Mouse (Mus musculus): Measurements from ENCODE around the gene Ngly1. TPM values are rescaled to one million over a fixed set of nuclear protein-coding genes. Genes with fewer than 3 reads are reported as not detected.

Ngly1 gene
- polyA plus RNA-seq, 1 experiment from 2014 or later = 42.7 TPM

GRCm38 (mm10) chr14:16242947-16243602, 6.0 kb upstream of the Ngly1 start:
- Histone ChIP-seq H3K27ac (replicated peaks) (peak overlapping the region; percentile 73; the same call in 1 of the 2 replicates), H3K4me1 (peaks cover 8% of the 10 kb centered on the region), H3K4me3 (replicated peaks) (peak overlapping the region; percentile 66), H3K36me3 (no peaks in the 10 kb centered on the region), H3K9ac (peak overlapping the region; percentile 43), H3K4me2 (replicated peaks) (peak overlapping the region; percentile 66), H3K27me3 (no peaks in the 10 kb centered on the region), H3K9me3 (replicated peaks) (no peaks in the 10 kb centered on the region)
- WGBS = 4% methylated on average over 34 of the region's 34 CpGs
- peak; percentile 81 for ATAC-seq (ENCODE audit: insufficient number of reproducible peaks, low FRiP score, low TSS enrichment, low read depth)

- Histone ChIP-seq H3K36me3 (no peaks in the 10 kb centered on the region), H3K27ac (replicated peaks) (peak overlapping the region; percentile 73; the same call in 1 of the 2 replicates), H3K4me3 (replicated peaks) (peak overlapping the region; percentile 66), H3K4me2 (replicated peaks) (peak overlapping the region; percentile 66), H3K4me1 (peaks cover 13% of the 10 kb centered on the region), H3K27me3 (no peaks in the 10 kb centered on the region), H3K9me3 (replicated peaks) (no peaks in the 10 kb centered on the region), H3K9ac (peak overlapping the region; percentile 43)
- WGBS = 17% methylated on average over 10 of the region's 10 CpGs
- no peak for ATAC-seq (ENCODE audit: insufficient number of reproducible peaks, low FRiP score, low TSS enrichment, low read depth)
Measured at GRCm38 (mm10) chr14:16243603-16244209, 5.4 kb upstream of the Ngly1 start.

- no peaks in the 10 kb centered on the region for H3K36me3 ChIP-seq
- H3K9me3 ChIP-seq (replicated peaks) = no peaks in the 10 kb centered on the region
- peaks cover 13% of the 10 kb centered on the region for H3K4me1 ChIP-seq
- H3K4me2 ChIP-seq (replicated peaks) = no peak overlapping the region
- H3K9ac ChIP-seq = no peak overlapping the region
- ATAC-seq (ENCODE audit: insufficient number of reproducible peaks, low FRiP score, low TSS enrichment, low read depth) = no peak
- H3K27me3 ChIP-seq = no peaks in the 10 kb centered on the region
- H3K27ac ChIP-seq (replicated peaks) = no peak overlapping the region
- H3K4me3 ChIP-seq (replicated peaks) = no peak overlapping the region
- WGBS = 52% methylated on average over 2 of the region's 2 CpGs
Measured at GRCm38 (mm10) chr14:16244370-16244769, 4.7 kb upstream of the Ngly1 start.

- H3K9me3 ChIP-seq (replicated peaks) = no peaks in the 10 kb centered on the region
Measured at GRCm38 (mm10) chr14:16245127-16245526, 4.0 kb upstream of the Ngly1 start.

GRCm38 (mm10) chr14:16246340-16246912, 2.7 kb upstream of the Ngly1 start:
- WGBS = 87% methylated on average over 2 of the region's 2 CpGs
- no peak overlapping the region for H3K27ac ChIP-seq (replicated peaks)
- H3K9ac ChIP-seq = no peak overlapping the region
- no peak for ATAC-seq (ENCODE audit: insufficient number of reproducible peaks, low FRiP score, low TSS enrichment, low read depth)
- H3K4me1 ChIP-seq = peaks cover 20% of the 10 kb centered on the region
- no peaks in the 10 kb centered on the region for H3K9me3 ChIP-seq (replicated peaks)
- H3K27me3 ChIP-seq = no peaks in the 10 kb centered on the region
- no peaks in the 10 kb centered on the region for H3K36me3 ChIP-seq
- no peak overlapping the region for H3K4me2 ChIP-seq (replicated peaks)
- H3K4me3 ChIP-seq (replicated peaks) = no peak overlapping the region

More at GRCm38 (mm10) chr14:16245127-16245526, 4.0 kb upstream of the Ngly1 start:
- 90% methylated on average over 1 of the region's 1 CpGs for WGBS
- Histone ChIP-seq H3K4me1 (peaks cover 16% of the 10 kb centered on the region), H3K4me3 (replicated peaks) (no peak overlapping the region), H3K27ac (replicated peaks) (no peak overlapping the region), H3K4me2 (replicated peaks) (no peak overlapping the region), H3K9ac (no peak overlapping the region), H3K36me3 (no peaks in the 10 kb centered on the region), H3K27me3 (no peaks in the 10 kb centered on the region)
- ATAC-seq (ENCODE audit: insufficient number of reproducible peaks, low FRiP score, low TSS enrichment, low read depth) = no peak

GRCm38 (mm10) chr14:16248135-16248534, 945 bp upstream of the Ngly1 start:
- peaks cover 17% of the 10 kb centered on the region for H3K4me1 ChIP-seq
- peak overlapping the region; percentile 81; the same call in 1 of the 2 replicates for H3K4me3 ChIP-seq (replicated peaks)
- ATAC-seq (ENCODE audit: insufficient number of reproducible peaks, low FRiP score, low TSS enrichment, low read depth) = no peak
- 81% methylated on average over 3 of the region's 3 CpGs for WGBS
- H3K27ac ChIP-seq (replicated peaks) = no peak overlapping the region
- H3K27me3 ChIP-seq = no peaks in the 10 kb centered on the region
- no peaks in the 10 kb centered on the region for H3K9me3 ChIP-seq (replicated peaks)
- H3K9ac ChIP-seq = no peak overlapping the region
- no peaks in the 10 kb centered on the region for H3K36me3 ChIP-seq
- H3K4me2 ChIP-seq (replicated peaks) = peak overlapping the region; percentile 69

- Histone ChIP-seq H3K4me2 (replicated peaks) (peak overlapping the region; percentile 69), H3K27me3 (no peaks in the 10 kb centered on the region), H3K4me3 (replicated peaks) (peak overlapping the region; percentile 81), H3K4me1 (peaks cover 15% of the 10 kb centered on the region), H3K27ac (replicated peaks) (no peak overlapping the region), H3K9me3 (replicated peaks) (no peaks in the 10 kb centered on the region), H3K9ac (peak overlapping the region; percentile 87), H3K36me3 (no peaks in the 10 kb centered on the region)
- no peak for ATAC-seq (ENCODE audit: insufficient number of reproducible peaks, low FRiP score, low TSS enrichment, low read depth)
- WGBS = 14% methylated on average over 9 of the region's 9 CpGs
Measured at GRCm38 (mm10) chr14:16248603-16249157, 400 bp upstream of the Ngly1 start.

- no peak for ATAC-seq (ENCODE audit: insufficient number of reproducible peaks, low FRiP score, low TSS enrichment, low read depth)
- H3K27ac ChIP-seq (replicated peaks) = peak overlapping the region; percentile 87; the same call in 1 of the 2 replicates
- H3K4me1 ChIP-seq = peaks cover 12% of the 10 kb centered on the region
- no peaks in the 10 kb centered on the region for H3K27me3 ChIP-seq
- H3K36me3 ChIP-seq = peaks cover 9% of the 10 kb centered on the region
- H3K4me3 ChIP-seq (replicated peaks) = peak overlapping the region; percentile 81
- H3K9me3 ChIP-seq (replicated peaks) = no peaks in the 10 kb centered on the region
- 63% methylated on average over 3 of the region's 3 CpGs for WGBS
- H3K4me2 ChIP-seq (replicated peaks) = peak overlapping the region; percentile 69
- H3K9ac ChIP-seq = peak overlapping the region; percentile 87
Measured at GRCm38 (mm10) chr14:16250099-16250498, 1.0 kb downstream of the Ngly1 start.

- no peak overlapping the region for H3K27ac ChIP-seq (replicated peaks)
- H3K9ac ChIP-seq = no peak overlapping the region
- H3K4me2 ChIP-seq (replicated peaks) = no peak overlapping the region
- no peaks in the 10 kb centered on the region for H3K4me1 ChIP-seq
- WGBS = 92% methylated on average over 3 of the region's 3 CpGs
- peaks cover 32% of the 10 kb centered on the region for H3K36me3 ChIP-seq
- H3K9me3 ChIP-seq (replicated peaks) = no peaks in the 10 kb centered on the region
- ATAC-seq (ENCODE audit: insufficient number of reproducible peaks, low FRiP score, low TSS enrichment, low read depth) = no peak
- H3K27me3 ChIP-seq = no peaks in the 10 kb centered on the region
- no peak overlapping the region for H3K4me3 ChIP-seq (replicated peaks)
Measured at GRCm38 (mm10) chr14:16255745-16256144, 6.7 kb downstream of the Ngly1 start.

- no peak for ATAC-seq (ENCODE audit: insufficient number of reproducible peaks, low FRiP score, low TSS enrichment, low read depth)
- Histone ChIP-seq H3K9me3 (replicated peaks) (no peaks in the 10 kb centered on the region), H3K27me3 (no peaks in the 10 kb centered on the region), H3K36me3 (peaks cover 33% of the 10 kb centered on the region), H3K4me3 (replicated peaks) (no peak overlapping the region), H3K27ac (replicated peaks) (no peak overlapping the region), H3K4me2 (replicated peaks) (no peak overlapping the region), H3K4me1 (no peaks in the 10 kb centered on the region), H3K9ac (no peak overlapping the region)
- WGBS = 81% methylated on average over 2 of the region's 2 CpGs
Measured at GRCm38 (mm10) chr14:16256209-16256608, 7.1 kb downstream of the Ngly1 start.

GRCm38 (mm10) chr14:16260541-16260940, 11.5 kb downstream of the Ngly1 start:
- Histone ChIP-seq H3K27ac (replicated peaks) (no peak overlapping the region), H3K4me1 (no peaks in the 10 kb centered on the region), H3K9me3 (replicated peaks) (no peaks in the 10 kb centered on the region), H3K4me3 (replicated peaks) (no peak overlapping the region), H3K4me2 (replicated peaks) (no peak overlapping the region), H3K36me3 (peaks cover 27% of the 10 kb centered on the region), H3K9ac (no peak overlapping the region), H3K27me3 (no peaks in the 10 kb centered on the region)
- 82% methylated on average over 6 of the region's 6 CpGs for WGBS
- no peak for ATAC-seq (ENCODE audit: insufficient number of reproducible peaks, low FRiP score, low TSS enrichment, low read depth)
